Mouse (Mus musculus) heart, adult 9 months (tissue): ENCODE results near the gene Snx13.

ENCODE experiments used
- DNase-seq, 2 experiments: peaks; one replicate each; pipeline ENCODE4 v3.0.0; 2022; ENCODE audit warnings: low spot score in 2 of 2

The Snx13 gene

DNA sequence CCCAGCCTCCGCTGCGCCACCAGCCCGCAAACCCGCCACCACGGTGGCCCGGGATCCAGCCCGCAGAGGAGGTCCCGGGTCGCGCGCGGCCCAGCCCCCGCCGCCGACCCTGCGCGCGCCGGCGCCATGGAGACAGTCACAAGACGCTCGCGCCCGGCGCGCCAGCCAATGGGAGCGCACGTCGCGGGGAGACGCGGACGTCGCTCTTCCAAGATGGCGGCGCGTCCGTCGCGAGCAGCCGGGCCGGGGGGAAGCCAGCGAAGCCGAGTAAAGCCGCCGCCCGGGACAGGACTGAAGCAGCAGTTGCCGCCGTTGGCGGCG, at the start of gene Snx13:
TSS of gene Snx13 (plus strand) at position 188 of the 321 bp plus-strand sequence.
- peak; percentile 90 to 91 for DNase-seq

GRCm38 (mm10) chr12:34997597-34998182, 49.3 kb upstream of the Snx13 start:
- DNase-seq, result no peak

GRCm38 (mm10) chr12:34998778-34999467, 48.1 kb upstream of the Snx13 start:
- no peak for DNase-seq

DNA sequence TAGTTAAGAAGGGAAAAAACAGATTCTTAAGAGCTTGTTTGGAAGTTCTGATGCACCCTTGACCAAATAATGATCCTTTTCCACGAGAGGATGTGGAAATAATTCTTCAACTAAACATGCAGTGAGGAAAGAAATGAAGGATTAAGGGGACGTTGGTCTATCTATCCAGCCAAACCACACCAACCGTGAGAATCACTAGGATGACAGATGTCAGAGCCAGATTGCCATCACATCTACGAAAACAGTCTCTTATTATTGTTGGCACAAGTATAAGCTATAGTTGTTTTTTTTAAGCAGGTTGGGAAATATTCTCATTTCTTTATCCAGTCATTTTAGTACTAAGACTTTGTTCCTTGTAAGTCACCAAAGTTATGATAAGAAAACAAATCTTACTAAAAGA, 46.7 kb upstream of the Snx13 start:
- no peak for DNase-seq

DNA sequence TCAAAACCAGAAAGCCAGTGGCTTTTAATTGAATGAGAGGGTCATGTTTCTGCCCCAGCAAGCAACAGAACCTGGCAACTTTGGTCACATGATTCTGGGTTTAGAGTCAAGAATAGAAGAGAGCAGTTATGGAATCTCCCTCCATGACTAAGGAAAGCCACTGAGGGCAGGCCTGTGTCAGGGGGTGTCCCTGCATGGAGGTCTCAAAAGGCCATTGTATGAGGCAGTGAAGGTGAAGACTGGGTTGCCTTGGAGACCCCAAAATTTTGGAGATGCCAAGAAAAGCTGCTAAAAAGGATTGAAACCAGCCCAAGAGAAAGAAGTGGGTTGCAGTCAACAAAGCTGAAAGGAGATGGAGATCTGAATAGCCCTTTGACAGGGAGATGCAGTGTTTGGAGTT, 41.2 kb upstream of the Snx13 start:
- no peak for DNase-seq

DNA sequence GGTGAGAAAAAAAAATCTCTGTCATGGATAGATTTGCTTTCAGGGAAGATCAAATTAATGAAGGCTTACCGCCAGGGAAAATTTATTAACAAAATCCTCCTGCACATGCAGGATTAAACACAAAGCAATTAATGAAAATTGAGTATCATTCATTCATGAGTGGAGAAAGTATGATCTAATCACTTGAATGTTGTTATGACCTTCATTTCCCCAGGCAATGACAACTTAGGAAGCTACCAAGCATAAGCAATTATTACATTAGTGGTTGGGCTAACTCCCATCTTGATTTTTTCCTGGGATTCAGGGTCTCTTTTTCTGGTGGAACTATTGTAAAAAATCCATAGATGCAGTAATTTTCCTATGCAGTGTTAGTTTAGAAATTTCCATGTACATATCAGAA, 39.1 kb upstream of the Snx13 start:
- no peak for DNase-seq

DNA sequence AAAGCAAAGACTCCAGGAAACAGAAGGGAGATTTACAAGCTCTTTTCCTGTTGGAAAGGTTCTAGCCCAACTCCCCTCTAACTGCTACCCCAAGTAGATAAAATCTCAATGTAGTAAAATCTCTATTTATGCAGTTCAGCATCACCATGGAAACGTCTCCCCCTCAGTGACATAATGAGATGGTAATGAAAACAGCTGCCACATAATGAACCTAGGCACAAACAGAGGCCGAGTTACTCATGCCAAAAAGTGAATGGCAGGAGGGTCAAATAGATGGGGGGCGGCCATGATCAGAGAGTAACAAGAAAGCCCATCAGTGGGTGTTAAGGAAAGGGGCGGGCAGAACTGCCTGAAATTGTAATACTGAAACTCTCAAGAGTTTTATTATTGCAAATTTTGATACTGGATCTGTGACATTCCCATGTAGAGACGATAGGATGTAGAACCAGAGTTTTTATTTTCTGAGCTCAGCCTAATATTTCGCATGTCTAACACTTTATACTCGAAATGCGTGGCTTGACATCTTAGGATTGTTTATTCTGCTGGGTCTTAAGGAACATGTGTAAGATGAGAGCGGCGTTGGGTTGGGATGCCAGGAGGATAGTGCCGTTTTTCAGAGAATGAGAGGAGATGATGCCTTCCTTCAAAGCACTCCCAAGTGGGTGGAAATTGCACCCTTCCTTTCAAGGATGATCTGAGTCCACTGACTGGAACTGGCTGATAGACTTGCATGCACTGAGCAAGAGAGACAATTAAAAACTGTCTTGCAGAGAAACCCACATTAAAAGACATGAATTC, 38.4 kb upstream of the Snx13 start:
- DNase-seq, result no peak

- no peak for DNase-seq
Observed at GRCm38 (mm10) chr12:35011462-35011861, 35.5 kb upstream of the Snx13 start.

GRCm38 (mm10) chr12:35013950-35014349, 33.0 kb upstream of the Snx13 start:
- no peak for DNase-seq

GRCm38 (mm10) chr12:35016056-35016455, 30.9 kb upstream of the Snx13 start:
- DNase-seq, result no peak

- DNase-seq, result no peak
Observed at GRCm38 (mm10) chr12:35016481-35017250, 30.3 kb upstream of the Snx13 start.

DNA sequence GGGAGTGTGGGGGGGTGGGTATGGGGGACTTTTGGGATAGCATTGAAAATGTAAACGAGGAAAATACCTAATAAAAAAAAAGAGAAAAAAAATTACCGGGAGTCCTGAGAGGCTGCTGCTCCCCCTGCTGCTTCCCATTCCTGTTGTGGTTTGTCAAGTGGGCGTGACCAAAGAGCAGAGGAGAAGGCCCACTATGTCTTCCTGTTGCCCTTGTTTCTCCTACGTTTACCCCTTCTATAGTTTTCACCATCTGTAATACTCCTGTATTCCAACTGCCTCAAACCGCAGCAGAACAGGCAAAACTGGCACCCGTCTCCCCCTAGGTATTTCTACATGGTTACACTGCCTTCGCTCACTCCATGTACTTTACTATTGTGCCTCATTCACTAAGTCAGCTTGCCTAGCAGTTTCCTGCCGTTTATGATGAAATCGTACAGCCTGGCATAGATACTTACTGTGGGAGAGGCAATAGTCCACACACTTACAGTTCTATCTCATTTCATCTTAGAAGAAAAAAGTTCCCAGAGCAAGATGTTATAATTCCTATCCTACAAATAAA, 28.2 kb upstream of the Snx13 start:
- DNase-seq, result no peak

- no peak for DNase-seq
Observed at GRCm38 (mm10) chr12:35021285-35021684, 25.7 kb upstream of the Snx13 start.

GRCm38 (mm10) chr12:35022066-35022465, 24.9 kb upstream of the Snx13 start:
- no peak for DNase-seq

DNA sequence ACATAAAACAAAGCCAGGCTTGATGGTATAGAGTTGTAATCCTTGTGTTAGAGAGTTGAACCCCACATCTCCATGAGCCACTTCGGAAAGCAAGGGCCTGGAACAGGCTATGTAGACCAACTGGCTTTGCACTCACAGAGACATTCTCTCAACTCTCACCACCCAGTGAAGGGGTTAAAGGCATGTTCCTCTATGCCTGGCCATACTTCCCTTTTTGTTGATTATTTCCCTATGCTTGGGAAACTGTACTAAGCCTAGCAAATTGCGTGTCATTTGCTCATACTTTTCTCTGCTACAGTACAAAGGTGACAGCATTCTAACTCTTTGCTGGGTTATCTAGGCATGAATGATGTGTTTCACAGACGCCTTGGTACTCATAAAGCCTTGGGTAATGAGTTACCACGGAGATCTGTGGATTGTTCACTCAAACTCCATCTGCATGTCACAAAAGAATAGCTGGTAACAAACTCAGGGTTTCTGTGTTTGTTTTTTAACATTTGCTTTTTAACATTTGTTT, 21.0 kb upstream of the Snx13 start:
- no peak for DNase-seq

GRCm38 (mm10) chr12:35027533-35027932, 19.5 kb upstream of the Snx13 start:
- DNase-seq, result no peak

DNA sequence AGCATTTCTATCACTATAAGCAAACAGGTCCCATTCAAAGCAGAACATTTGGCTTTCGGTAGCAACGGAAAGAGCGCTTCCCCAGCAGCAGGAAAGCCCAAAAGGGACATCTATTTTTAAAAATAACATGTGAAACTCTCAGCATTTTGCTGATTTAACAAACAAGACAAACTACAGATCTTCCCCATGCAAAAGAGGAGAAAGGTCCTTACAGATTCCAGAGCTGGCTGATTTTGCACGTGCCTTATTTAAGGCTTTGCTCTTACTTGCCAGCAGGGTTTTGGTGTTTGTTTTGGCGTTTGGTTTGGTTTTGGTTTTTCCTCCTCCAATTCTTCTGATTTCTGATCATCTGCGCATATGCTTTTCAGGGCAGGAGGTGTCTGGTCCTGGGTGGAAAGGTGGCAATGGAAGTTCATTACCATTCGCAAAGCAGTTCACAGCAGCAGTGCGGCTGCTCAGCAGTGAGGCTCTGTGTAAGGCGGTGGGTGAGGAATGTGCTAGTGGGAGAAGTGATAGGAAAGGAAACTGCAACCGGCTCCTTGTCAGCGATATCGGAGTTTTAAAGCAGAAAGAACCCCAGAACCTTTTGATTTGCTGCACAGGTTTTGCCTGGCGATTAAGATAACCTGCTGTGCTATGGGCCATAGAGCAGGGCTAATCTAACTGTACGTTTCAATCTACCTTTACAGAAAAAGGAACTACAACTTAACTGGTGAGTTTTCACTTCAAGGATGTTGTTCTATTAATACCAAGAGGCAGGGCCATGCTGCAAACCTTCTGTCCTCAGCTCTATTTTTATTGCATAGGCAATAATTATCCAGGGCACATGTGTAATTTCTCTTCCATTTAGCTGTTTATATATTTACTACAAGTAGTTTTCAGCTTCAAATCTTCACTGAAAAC, 8.1 kb upstream of the Snx13 start:
- peak; percentile 22 to 49 for DNase-seq

GRCm38 (mm10) chr12:35039571-35039936, 7.4 kb upstream of the Snx13 start:
- peak in 1 of 2 experiments; percentile 38 for DNase-seq

DNA sequence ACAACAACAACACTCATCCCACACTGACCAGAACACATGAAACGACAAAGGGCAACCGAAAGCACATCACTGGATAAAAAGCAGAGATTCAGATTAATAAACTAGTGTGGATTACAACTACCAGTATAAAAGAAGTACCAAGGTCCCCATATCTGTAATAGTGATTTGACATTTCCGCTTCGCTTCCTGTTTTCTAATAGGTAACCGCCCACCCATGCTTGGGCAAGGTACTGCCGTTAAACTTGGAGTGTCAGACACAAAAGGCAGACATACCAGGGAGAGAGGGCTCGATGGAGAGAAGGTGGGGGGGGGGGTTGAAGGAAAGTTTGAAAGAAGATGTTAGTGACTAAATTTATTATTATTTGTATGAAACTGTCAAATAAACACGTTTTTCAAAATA, 5.0 kb upstream of the Snx13 start:
- no peak for DNase-seq

DNA sequence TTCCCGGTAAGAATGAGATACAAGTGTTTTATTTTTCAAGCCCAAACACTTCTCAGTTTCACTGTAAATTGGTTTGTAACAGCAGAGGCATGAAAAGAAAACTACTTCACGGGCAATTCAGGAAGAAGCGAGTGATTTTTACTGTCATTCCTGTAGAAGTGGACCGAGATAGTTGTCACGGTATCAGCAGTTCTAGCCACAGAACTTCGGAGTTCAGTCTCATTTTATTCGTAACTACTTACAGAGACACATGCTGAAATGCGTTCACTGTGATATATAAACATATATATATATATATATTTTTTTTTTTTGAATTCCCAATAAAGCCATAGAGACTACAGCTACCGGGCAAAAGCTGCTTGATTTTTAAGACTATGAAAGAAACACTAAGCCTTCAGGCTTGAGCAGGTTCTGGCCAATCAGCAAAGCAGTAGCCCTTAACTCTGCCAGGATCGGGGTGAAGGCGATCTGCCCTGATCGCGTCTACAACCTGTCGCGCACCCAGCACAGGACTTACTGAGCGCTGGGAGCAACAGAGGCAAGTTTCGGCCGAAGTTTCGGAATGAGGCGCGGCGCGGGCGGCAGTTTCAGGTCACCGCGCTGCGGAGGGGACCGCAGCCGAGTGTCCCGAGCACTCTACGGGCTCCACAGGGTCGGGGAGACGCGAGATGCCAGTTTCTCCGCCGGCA, 532 bp upstream of the Snx13 start:
- no peak for DNase-seq
